Mouse (Mus musculus) kidney, adult 11 months (tissue): ENCODE measurements around the gene Fndc3b.
A peak's percentile ranks its signal among the peaks of the same experiment; 100 is the strongest.

Experiments used
- DNase-seq: peaks from one replicate; pipeline ENCODE4 v3.0.0; 2022

The Fndc3b gene

GRCm38 (mm10) chr3:27708581-27708980 is 2.5 kb downstream of the Fndc3b start:
- no peak for DNase-seq

DNA sequence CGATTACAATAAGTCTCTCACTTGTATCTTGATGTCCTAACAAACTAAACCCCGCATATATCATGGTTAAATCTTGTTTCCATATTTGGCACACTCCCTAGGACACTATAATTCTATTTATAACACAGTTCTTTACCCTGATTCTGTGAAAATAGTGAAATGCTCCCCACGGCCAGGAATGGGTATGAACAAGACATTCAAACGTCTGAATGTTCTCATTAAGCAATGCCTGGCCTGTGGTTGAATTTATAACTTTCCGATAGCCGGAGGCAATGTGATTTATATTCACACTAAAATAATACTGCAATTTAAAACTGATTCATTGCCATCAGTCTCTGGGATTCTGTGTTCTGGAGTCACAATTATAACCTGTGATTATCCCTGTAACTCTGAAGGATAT is 5.3 kb downstream of the Fndc3b start:
- DNase-seq: no peak

GRCm38 (mm10) chr3:27705056-27705455 is 6.1 kb downstream of the Fndc3b start:
- DNase-seq: no peak

- DNase-seq: no peak
These were observed 6.5 kb downstream of the Fndc3b start for GRCm38 (mm10) chr3:27704641-27705040.

DNA sequence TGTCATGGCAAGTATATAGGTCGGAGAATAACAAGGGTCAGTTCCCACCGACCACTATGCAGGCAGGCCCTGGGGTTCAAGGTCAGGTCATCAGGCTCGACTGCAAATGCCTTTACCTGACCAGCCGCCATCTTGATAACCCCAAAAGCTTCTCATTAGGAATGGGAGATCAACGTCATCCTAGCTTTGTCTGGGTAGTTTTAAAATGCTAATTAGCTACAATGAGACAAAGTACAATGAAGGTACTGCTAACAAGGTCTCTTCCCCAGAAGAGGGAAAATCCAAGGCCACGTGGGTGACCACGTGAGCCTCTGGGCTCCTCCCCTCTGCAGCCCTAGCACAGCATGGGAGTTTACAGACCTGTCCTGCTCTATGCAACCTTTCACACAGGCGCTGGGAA is 7.6 kb downstream of the Fndc3b start:
- no peak for DNase-seq

- DNase-seq: no peak
These were observed 8.0 kb downstream of the Fndc3b start for GRCm38 (mm10) chr3:27703081-27703480.

GRCm38 (mm10) chr3:27698671-27699070 is 12.4 kb downstream of the Fndc3b start:
- DNase-seq: no peak

DNA sequence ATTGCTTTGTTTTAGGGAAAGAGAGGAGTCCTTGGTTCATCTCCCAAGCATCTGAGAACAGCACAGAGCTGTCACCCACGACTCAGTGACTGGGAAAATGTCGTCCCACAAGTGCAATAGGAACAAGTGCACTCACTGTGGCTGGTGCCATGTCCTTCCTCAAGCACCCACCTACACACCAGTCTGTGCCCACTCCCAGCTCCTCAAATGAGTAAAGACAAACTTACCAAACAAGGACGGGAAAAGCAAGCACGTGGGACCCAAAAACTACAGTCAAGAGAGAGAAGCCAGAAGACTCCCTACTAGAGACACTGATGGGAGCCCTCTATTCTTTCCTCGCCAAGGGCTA is 14.7 kb downstream of the Fndc3b start:
- DNase-seq: no peak

DNA sequence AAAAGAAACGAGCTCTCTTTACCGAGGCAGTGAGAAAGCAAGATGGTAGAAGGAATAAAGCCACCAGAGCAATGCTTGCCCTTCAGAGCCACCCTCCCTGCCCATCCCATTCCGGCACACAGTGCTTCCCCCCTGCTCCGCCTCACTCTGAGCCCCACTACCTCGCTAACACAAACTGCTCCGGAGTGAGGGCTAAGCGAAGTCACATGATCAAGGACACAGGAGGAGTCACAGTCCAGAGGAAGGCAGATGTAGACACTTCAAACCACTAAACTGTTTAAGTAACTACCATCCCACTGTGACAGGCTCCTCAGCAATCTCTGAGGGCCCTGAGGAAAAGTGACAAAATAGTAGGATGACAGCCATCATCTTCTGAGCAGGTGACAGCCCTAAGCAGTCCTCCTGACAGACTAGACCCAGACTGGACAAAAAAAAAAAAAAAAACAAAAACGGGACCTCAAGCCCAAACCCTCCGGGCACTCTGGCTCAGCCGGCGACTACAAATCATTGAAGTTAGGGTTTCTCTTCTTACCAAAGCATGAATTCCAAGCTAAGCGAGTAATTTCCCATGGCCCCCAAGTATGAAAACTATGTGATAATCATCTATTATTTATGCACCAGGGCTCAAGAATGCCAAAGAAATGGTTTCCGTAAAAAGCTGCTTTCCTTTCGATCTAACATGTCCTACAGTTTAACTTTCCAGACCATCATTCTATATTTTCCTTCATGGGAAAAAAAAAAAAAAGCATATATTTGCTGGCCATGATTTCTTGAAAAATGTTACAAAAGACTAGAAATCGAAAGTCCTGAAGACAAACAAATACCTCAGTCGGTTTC is 15.3 kb downstream of the Fndc3b start:
- no peak for DNase-seq

GRCm38 (mm10) chr3:27694586-27694985 is 16.5 kb downstream of the Fndc3b start:
- no peak for DNase-seq

GRCm38 (mm10) chr3:27694111-27694510 is 17.0 kb downstream of the Fndc3b start:
- no peak for DNase-seq

DNA sequence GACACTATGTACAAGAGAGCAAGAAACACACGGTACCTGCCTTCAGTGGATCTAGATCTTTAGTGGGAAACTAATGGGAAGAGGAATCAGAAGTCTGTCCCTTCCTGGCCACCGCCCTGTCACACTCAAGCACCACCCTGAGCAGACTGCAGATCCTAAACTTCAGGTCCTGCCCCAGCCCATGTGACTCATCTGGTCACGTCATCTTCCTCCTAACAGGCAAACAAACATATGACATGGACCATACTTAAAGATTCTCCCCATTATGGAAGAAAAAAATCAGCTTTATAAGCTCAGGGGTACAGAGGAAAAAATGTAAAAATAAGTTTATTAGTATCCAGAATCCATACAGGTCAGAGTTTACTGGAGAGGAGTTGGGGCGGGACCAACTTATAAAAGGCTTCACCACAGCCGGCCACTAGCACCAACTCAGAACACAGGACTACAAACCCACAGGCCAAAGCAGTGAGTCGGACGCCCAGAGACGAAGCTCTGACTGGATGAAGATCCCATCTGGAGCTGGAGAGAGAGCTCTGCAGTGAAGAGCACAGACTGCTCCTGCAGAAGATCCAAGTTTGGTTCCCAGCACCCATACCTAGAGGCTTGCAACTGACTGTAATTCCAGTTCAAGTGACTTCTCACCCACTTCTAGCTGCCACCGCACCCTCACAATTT is 19.5 kb downstream of the Fndc3b start:
- no peak for DNase-seq

GRCm38 (mm10) chr3:27690030-27690429 is 21.1 kb downstream of the Fndc3b start:
- peak; percentile 80 for DNase-seq

DNA sequence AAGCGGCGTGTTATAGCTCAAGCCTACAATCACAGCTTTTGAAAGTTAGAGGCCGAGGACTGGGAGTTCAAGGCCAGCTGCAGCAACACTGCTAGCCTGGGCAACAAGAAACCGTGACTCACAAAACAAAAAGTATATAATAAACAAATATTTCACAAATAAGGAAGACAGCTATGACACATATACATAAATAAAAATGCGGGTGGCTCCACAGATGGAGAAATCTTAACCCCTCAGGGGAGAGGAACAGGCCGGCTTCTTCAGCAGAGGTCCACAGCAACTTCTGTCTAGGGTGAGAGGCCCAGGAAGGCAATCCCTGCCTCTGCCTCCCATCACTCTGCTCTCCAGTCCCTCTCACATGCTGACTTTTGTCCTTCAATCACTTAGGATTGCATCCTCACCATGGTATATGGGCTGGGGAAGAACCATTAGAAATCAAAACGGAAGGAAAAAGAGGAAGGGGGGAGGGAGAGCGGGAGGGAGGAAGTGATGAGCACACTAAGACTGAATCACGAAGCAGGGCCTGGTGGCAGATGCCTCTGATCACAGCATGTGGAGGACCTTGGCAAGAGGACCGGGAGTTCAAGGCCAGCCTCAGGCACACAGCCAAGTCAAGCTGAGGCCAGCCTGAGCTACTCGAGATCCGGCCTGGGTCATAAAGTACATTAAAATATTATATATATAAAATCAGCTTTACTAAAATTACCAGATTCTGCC is 21.8 kb downstream of the Fndc3b start:
- DNase-seq: no peak

DNA sequence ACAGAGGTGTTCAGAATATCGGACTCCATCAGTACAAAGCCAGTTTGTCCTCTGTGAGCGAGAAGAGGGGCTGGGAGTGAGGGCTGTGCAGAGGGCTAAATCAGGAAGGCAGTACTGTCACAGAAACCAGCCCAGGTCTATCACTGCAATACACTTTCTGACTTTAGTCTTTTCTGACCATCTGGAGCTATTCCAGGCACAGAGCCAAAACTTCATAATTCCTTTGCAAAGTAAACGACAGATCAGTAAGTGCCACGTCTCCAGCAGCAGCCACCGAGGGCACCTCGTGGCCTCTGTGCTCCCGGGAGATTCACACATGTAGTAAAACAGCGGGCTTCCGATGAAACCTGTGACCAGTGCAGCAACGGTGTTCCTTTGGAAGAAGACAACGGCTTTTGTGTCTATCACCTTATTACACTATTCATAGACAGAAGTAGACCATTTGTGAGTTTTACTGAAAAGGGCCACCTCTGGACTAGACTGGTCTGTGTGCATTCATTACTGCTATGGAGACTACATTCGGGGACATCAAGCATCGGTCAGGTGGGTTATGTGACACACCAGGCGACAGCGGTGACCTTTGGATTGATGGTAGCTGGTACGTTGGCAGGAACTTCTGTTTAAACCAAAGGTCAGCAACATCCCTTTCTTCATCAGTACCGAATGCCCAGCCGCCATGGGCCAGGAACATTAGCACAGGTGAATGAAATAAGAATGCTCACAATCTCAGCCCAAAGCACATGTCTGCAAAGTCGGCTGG is 24.2 kb downstream of the Fndc3b start:
- DNase-seq: no peak

DNA sequence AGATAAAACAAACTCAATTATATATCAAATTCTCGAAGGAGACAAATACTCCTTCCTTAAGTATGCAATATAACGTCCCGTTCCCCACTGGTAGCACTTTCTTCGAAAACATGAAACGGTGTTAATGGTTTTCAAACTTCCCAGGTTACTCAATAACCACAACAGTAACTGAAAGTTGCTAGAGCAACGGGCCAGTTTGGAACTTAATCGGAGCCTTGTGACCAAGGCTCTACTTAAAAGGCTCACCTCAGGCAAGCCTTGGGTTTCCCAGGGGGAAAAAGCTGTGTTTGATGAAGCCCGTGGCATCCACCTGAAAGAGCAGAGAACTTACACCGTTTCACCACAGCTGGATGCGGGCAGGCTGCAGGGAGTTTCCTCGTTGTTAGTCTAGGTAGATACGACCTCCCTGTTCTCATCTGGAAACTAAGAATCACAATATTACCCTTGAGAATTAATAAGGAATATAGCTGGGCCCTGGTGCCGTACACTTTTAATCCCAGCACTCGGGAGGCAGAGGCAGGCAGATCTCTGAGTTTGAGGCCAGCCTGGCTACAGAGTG is 25.4 kb downstream of the Fndc3b start:
- DNase-seq: peak; percentile 72

GRCm38 (mm10) chr3:27685134-27685533 is 26.0 kb downstream of the Fndc3b start:
- no peak for DNase-seq

DNA sequence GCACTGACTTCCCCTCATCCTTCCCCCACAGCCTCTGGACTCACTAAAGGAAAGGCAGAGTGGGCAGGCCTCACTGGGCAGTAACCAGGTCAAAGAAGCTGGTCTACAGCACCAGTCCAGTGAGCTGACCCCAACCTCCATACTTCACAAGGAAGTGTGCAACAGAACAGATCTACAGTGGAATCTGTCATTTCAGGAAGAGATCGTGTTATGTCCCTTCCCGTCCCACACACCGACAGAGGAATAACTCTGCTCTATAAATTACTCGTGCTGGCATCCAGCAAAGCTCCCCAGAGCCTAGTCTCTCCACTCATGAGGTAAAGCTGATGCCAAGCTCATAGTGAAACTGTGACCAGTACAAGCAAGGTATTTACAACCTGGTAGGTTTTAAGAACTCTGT is 27.7 kb downstream of the Fndc3b start:
- DNase-seq: no peak

- DNase-seq: no peak
These were observed 33.5 kb downstream of the Fndc3b start for GRCm38 (mm10) chr3:27677574-27677973.

DNA sequence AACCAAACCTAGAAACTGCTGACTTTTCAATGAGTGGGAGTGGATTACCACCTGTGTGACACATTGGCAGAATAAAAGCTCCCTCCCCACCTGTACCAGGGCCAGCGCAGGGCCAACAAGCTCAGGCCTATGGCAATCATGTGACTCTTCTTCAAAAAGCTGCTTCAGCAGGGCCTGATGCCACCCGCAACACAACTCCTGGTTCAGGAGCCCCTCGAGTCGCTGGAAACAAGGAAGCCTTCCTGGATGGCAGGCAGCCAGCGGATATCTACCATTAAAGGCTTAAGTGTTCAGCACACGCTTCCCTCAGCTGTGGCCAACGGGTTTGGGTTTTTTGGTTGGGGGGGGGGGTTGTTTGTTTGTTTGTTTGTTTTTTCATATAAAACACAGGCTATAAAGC is 37.4 kb downstream of the Fndc3b start:
- no peak for DNase-seq

DNA sequence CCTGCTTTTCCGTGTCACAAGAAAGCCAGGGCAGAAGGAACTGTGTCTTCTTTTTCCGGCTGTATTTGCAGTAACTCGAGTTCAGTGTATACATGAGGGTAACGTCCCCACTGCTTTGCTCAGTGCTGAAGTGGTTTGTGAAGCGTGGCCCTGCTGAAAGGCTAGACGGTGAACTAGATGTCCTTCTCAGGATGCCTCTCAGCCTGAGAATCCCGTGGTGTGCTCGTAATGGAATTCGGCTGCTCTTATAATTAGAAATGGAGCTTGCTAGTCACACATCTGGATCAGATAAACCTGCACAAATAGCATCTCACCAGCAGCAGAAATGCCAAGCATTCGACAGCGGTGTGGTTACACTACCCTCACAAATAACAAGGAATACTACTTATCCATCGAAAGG is 40.7 kb downstream of the Fndc3b start:
- no peak for DNase-seq

- no peak for DNase-seq
These were observed 43.8 kb downstream of the Fndc3b start for GRCm38 (mm10) chr3:27667280-27667679.

DNA sequence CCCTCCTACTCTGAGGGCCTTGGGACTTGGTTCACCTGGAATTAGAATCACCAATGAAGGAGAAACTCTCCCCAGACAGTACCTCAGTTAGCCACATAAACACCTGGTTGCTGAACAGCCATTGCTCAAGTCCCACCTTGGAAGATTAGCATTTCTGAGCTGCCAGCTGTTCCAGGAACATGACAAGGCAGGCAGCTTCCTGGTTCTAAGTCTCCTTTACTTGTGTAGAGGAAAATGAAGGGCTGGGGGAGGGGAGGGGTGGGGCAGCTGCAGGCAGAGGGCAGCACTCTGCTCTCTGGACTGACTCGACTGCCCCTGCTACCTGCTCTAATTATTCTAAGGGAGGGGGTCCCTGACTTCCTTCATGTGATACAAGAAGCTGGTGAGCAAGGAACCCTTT is 45.8 kb downstream of the Fndc3b start:
- DNase-seq: no peak
